Mouse (Mus musculus) liver, embryonic 12.5 days (tissue): ENCODE measurements around the gene Abhd17a. TPM values are rescaled to one million over a fixed set of nuclear protein-coding genes. Genes with fewer than 3 reads are reported as not detected.

ENCODE experiments used
- ATAC-seq: fragments of 200-750 bp; cut with Nextera tagmentation; 2 replicates; pipeline ENCODE4 v1.8.0; 2017; ENCODE audit warnings: moderate number of reproducible peaks, mild to moderate bottlenecking, moderate library complexity
- H3K27ac ChIP-seq: fragments of 300-500 bp; sonication (generic); 2 replicates; pipeline ENCODE4 v1.5.1; 2016; ENCODE audit warnings: mild to moderate bottlenecking
- H3K27me3 ChIP-seq: fragments of 300-500 bp; sonication (generic); replicated peaks from 2 replicates; pipeline ENCODE4 v1.6.1; 2016; ENCODE audit warnings: mild to moderate bottlenecking, moderate library complexity
- H3K36me3 ChIP-seq: fragments of 300-500 bp; sonication (generic); 2 replicates; pipeline ENCODE4 v1.6.1; 2016; ENCODE audit warnings: mild to moderate bottlenecking, moderate library complexity
- H3K4me1 ChIP-seq: fragments of 300-500 bp; sonication (generic); 2 replicates; pipeline ENCODE4 v1.6.1; 2016
- H3K4me2 ChIP-seq: fragments of 300-500 bp; sonication (generic); 2 replicates; pipeline ENCODE4 v1.6.1; 2016; ENCODE audit warnings: mild to moderate bottlenecking, moderate library complexity
- H3K4me3 ChIP-seq: fragments of 300-500 bp; sonication (generic); 2 replicates; pipeline ENCODE4 v1.5.1; 2016; ENCODE audit warnings: mild to moderate bottlenecking, moderate library complexity
- H3K9ac ChIP-seq: fragments of 300-500 bp; sonication (generic); 2 replicates; pipeline ENCODE4 v1.6.1; 2016; ENCODE audit warnings: mild to moderate bottlenecking, moderate library complexity
- H3K9me3 ChIP-seq: fragments of 300-500 bp; sonication (generic); replicated peaks from 2 replicates; pipeline ENCODE4 v1.6.1; 2016; ENCODE audit warnings: mild to moderate bottlenecking, moderate library complexity
- WGBS: fragments of 180-500 bp; shearing (Covaris S2); methylation state at CpG from one replicate; pipeline ENCODE4 v1.1.7; 2016; ENCODE audit not compliant: insufficient replicate concordance; 5-methylcytosine and 5-hydroxymethylcytosine counted together
- polyA plus RNA-seq: library from polyadenylated mRNA; unstranded; fragments of >200 nt; fragmentation: Nextera tagmentation; extraction: Ambion mirVana; gene quantifications from 2 replicates; pipeline ENCODE4 v1.2.1, GENCODE M21; 2016

The Abhd17a gene
- polyA plus RNA-seq, 1 experiment from 2014 or later = 86.4 TPM

DNA sequence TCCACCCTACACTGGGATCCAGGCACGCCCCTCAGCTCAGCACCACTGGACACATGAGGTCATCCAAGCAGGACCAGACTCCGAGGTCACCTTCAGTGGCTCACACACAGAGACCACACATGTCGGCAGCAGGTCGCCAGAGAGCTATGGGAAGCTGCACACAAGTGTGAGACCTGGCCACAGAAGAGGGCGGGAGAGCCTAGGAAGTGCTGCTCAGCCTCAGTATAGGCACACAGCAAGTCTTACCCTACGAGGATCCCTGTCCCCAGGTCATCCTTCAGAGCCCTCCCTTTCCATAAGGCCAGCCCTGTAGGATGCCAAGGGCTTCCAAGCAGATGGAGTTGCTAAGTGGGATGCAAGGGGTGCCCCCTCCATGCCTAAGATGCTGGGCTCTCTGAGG lies 36.1 kb downstream of the Abhd17a start:
- H3K4me1 ChIP-seq = peaks cover 76% of the 10 kb centered on the region

DNA sequence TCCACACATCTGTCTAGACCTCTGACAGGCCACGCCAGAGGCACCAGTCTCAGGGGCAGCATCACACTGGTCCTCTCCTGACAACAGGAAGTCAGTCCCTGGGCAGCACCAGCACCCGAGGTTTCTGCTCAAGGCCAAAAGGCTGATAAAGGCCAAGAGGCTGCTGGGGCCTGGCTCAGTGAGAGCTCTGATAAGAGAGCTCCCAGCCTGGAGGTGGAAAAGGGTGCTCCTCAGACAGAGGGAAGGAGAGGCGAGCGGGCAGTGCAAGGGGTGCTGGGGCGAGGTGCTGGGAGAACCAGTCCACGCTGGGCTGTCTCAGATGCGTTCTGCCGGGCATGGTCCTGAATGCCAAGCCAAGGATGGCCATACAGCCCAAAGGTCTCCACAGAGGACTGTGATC lies 36.6 kb downstream of the Abhd17a start:
- Histone ChIP-seq H3K9ac (peak overlapping the region; percentile 70), H3K4me1 (peaks cover 76% of the 10 kb centered on the region)

More for the DNA sequence above, 36.1 kb downstream of the Abhd17a start:
- Histone ChIP-seq H3K27me3 (no peaks in the 10 kb centered on the region), H3K9me3 (no peaks in the 10 kb centered on the region), H3K9ac (peak overlapping the region; percentile 70), H3K4me2 (peak overlapping the region; percentile 75), H3K27ac (peak overlapping the region; percentile 91), H3K4me3 (peak overlapping the region; percentile 31), H3K36me3 (peaks cover 45% of the 10 kb centered on the region)
- 55% methylated on average over 6 of the region's 6 CpGs for WGBS
- ATAC-seq = peak; percentile 53

DNA sequence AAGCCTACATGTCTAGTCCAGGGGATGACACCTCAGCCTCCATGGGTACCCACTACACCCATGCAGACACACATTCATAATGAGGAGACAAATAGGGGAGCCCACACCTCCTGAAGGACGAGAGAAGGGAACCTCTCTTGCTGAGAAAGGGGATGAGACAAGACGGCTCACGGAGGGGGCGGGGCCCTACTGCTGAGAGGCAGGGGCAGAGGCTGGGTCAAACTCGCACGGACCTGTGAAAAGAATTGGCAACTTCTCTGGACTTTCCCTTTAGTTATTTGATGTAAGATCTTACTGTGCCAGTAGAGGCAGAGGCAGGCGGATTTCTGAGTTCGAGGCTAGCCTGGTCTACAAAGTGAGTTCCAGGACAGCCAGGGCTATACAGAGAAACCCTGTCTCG lies 37.8 kb downstream of the Abhd17a start:
- H3K27ac ChIP-seq = peak overlapping the region; percentile 91
- H3K9ac ChIP-seq = peak overlapping the region; percentile 70
- peaks cover 51% of the 10 kb centered on the region for H3K36me3 ChIP-seq
- H3K4me1 ChIP-seq = peaks cover 76% of the 10 kb centered on the region
- H3K4me3 ChIP-seq = no peak overlapping the region
- no peaks in the 10 kb centered on the region for H3K9me3 ChIP-seq
- no peak for ATAC-seq
- 55% methylated on average over 9 of the region's 9 CpGs for WGBS
- H3K4me2 ChIP-seq = peak overlapping the region; percentile 75
- no peaks in the 10 kb centered on the region for H3K27me3 ChIP-seq

More for the DNA sequence above, 36.6 kb downstream of the Abhd17a start:
- no peaks in the 10 kb centered on the region for H3K27me3 ChIP-seq
- peak overlapping the region; percentile 31 for H3K4me3 ChIP-seq
- WGBS = 27% methylated on average over 8 of the region's 8 CpGs
- H3K27ac ChIP-seq = peak overlapping the region; percentile 91
- H3K36me3 ChIP-seq = peaks cover 45% of the 10 kb centered on the region
- H3K4me2 ChIP-seq = peak overlapping the region; percentile 75
- ATAC-seq = peak; percentile 93
- no peaks in the 10 kb centered on the region for H3K9me3 ChIP-seq

DNA sequence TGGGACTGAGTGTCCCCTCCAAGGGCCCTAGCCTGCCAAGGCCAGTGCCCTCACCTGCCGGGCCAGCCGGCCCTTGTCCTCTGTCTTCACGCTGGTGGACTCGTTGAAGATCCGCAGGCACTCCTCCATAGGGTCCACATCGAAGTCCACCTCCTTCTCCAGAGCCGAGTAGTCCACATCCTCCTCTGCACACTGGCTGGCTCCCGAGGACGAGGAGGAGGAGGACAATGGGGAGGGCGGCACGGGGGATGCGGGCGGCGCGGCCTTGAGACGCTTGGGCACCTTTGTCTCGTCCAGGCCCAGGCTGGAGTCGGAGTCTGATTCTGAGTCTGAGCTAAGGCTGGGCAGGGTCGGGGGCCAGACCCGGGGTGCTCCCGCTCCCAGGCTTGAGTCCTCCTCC lies 40.9 kb downstream of the Abhd17a start:
- Histone ChIP-seq H3K9ac (no peak overlapping the region), H3K4me2 (no peak overlapping the region), H3K36me3 (peaks cover 75% of the 10 kb centered on the region), H3K27me3 (no peaks in the 10 kb centered on the region), H3K27ac (no peak overlapping the region), H3K9me3 (no peaks in the 10 kb centered on the region), H3K4me3 (no peak overlapping the region), H3K4me1 (peaks cover 71% of the 10 kb centered on the region)
- ATAC-seq = no peak
- 92% methylated on average over 21 of the region's 21 CpGs for WGBS

DNA sequence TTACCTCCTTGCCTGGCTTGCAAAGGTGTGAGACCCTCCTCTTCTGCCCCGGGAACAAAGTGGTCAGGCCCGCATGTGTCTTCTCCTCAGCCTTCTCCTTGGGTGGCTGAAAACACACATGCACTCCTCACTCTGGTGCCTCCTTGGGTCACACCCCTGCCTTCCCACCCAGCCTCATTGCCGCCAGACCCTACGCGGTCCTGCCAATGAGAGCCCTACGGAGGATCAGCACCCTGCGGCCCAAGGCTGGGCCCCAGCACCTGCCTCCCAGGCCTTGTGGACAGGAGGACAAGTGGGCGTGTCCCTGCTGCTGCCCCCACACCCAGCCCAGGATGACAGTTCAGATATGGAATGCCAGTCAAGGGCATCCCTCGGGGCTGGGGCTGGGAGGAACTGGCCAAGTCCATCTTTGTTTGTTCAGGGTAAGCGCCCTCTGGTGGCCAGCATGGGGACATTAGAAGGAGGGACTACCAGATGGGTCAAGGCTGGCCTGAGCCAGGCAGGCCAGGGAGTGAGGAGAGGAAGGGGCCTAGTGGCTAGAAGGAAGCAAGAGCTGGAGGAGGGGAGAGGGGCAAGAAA lies 41.6 kb downstream of the Abhd17a start:
- H3K9ac ChIP-seq = 0 out of 2 replicates have a peak overlapping the region, but pooled peaks have one; percentile 19
- no peak overlapping the region for H3K4me2 ChIP-seq
- 0 out of 2 replicates have a peak, but pooled peaks have one; percentile 2 for ATAC-seq
- H3K9me3 ChIP-seq = no peaks in the 10 kb centered on the region
- peaks cover 63% of the 10 kb centered on the region for H3K4me1 ChIP-seq
- peak overlapping the region; percentile 81 for H3K27ac ChIP-seq
- no peaks in the 10 kb centered on the region for H3K27me3 ChIP-seq
- WGBS = 69% methylated on average over 10 of the region's 10 CpGs
- H3K36me3 ChIP-seq = peaks cover 83% of the 10 kb centered on the region
- no peak overlapping the region for H3K4me3 ChIP-seq

DNA sequence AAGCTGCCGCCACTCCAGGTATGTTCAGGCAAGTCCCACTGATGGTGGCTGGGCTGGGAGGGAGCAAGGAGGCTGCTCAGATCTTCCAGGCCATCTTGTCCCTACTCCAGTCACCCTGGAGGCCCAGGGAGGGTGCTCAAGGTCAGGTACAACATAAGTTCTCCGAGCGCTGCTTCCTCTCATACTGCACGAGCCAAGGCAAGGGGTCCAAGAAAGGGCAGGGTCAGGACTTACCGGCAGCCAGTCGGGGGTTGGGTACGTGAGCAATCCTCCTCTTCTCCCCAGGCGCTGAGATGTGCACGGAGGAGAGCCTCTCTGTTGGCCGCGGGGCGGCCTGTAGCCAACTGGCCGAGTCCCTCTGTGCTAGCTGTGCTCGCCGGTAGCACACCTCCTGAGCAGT lies 42.6 kb downstream of the Abhd17a start:
- Histone ChIP-seq H3K9me3 (no peaks in the 10 kb centered on the region), H3K4me1 (peaks cover 54% of the 10 kb centered on the region), H3K27me3 (no peaks in the 10 kb centered on the region), H3K4me3 (no peak overlapping the region), H3K27ac (peak overlapping the region; percentile 81), H3K36me3 (peaks cover 92% of the 10 kb centered on the region), H3K9ac (peak overlapping the region; percentile 59), H3K4me2 (peak overlapping the region; percentile 52)
- 88% methylated on average over 15 of the region's 15 CpGs for WGBS
- ATAC-seq = no peak

DNA sequence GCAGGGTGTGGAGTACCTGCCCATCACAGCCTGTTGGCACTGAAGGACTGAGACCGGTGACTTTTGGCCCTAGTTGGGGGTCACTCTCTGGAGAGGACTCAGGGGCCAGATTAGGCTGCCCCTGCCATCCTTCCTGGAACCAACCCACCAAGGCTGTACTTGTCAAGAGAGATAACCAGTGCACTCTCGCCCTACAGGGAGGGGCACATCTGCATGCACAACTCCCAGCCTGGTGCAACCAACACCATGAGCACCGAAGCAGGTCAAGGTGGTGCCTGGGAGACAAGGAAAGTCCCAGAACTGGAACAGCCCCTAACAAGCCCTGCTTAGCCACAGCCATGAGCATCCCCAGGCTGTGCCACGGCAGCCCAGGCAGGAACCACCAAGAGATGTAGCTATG lies 43.2 kb downstream of the Abhd17a start:
- peaks cover 96% of the 10 kb centered on the region for H3K36me3 ChIP-seq
- peak overlapping the region; percentile 81 for H3K27ac ChIP-seq
- H3K4me2 ChIP-seq = peak overlapping the region; percentile 52
- peak; percentile 83 for ATAC-seq
- peak overlapping the region; percentile 59 for H3K9ac ChIP-seq
- no peak overlapping the region for H3K4me3 ChIP-seq
- WGBS = 60% methylated on average over 4 of the region's 4 CpGs
- H3K9me3 ChIP-seq = no peaks in the 10 kb centered on the region
- H3K27me3 ChIP-seq = no peaks in the 10 kb centered on the region
- H3K4me1 ChIP-seq = peaks cover 48% of the 10 kb centered on the region

DNA sequence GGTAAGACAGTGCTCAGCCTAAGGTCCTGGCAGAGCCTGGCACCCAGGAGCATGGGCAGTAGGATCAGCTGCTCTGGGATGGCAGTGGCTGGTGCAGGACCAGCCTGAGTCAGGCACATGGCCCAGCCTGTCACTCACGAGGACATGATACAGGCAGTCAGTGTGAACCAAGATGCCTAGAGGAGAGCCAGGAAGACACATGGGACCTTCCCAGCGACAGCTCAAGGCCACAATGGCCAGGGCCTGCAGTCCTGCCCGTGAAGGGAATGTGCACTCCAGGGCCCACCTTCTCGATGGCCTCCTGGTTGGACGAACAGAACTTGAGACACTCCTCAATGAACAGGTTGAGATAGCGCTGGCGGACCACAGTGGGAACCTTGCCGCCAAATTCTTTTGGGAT lies 44.6 kb downstream of the Abhd17a start:
- no peak overlapping the region for H3K4me2 ChIP-seq
- no peaks in the 10 kb centered on the region for H3K9me3 ChIP-seq
- no peaks in the 10 kb centered on the region for H3K27me3 ChIP-seq
- H3K36me3 ChIP-seq = peaks cover 100% of the 10 kb centered on the region
- no peak overlapping the region for H3K9ac ChIP-seq
- peaks cover 48% of the 10 kb centered on the region for H3K4me1 ChIP-seq
- no peak for ATAC-seq
- H3K27ac ChIP-seq = 0 out of 2 replicates have a peak overlapping the region, but pooled peaks have one; percentile 42
- WGBS = 83% methylated on average over 8 of the region's 8 CpGs
- H3K4me3 ChIP-seq = no peak overlapping the region

DNA sequence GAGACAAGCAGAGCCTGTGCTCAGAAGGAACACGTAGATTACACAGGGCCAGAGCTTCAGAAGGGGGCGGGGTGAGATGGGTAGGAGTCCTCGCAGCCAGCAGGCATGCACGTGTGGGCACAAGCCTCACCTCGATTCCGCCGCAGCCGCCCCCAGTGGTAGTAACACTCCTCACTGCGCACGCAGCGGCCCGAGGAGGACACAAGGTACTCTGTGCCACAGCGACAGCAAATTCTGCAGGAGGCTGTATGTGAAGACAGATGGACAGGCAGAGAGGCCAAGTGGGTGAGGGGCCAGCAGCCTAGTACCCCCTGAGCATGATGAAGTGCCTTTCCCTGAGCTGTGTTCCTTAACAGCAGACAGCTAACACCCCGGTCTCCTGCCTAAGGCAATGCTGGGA lies 46.3 kb downstream of the Abhd17a start:
- peaks cover 55% of the 10 kb centered on the region for H3K4me1 ChIP-seq
- no peaks in the 10 kb centered on the region for H3K27me3 ChIP-seq
- no peaks in the 10 kb centered on the region for H3K9me3 ChIP-seq
- no peak for ATAC-seq
- peaks cover 84% of the 10 kb centered on the region for H3K36me3 ChIP-seq
- no peak overlapping the region for H3K4me2 ChIP-seq
- 90% methylated on average over 14 of the region's 14 CpGs for WGBS
- no peak overlapping the region for H3K27ac ChIP-seq
- H3K4me3 ChIP-seq = no peak overlapping the region
- no peak overlapping the region for H3K9ac ChIP-seq

DNA sequence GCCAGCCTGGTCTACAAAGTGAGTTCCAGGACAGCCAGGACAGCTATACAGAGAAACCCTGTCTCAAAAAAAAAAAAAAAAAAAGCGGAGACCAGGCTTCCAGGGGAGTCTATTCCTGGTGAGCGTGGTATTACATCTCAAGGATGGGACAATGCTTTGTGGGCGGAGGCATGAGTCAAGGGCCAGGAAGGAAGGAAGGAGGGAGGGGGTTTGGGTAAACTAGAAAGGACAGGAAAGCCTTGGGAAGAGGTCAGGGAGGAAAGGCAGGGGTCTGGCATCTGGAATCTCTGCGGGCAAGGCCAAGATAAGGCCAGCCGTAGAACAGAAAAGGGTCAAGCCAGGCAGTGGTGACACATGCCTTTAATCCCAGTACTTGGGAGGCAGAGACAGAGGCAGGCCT lies 50.6 kb downstream of the Abhd17a start:
- ATAC-seq = no peak; the same call in 1 of the 2 replicates
- WGBS = 11% methylated on average over 5 of the region's 5 CpGs
- H3K4me2 ChIP-seq = peak overlapping the region; percentile 85
- peak overlapping the region; percentile 68 for H3K27ac ChIP-seq
- 0 out of 2 replicates have a peak overlapping the region, but pooled peaks have one; percentile 45 for H3K9ac ChIP-seq
- no peaks in the 10 kb centered on the region for H3K9me3 ChIP-seq
- H3K4me1 ChIP-seq = peaks cover 60% of the 10 kb centered on the region
- peaks cover 26% of the 10 kb centered on the region for H3K27me3 ChIP-seq
- H3K36me3 ChIP-seq = peaks cover 40% of the 10 kb centered on the region
- H3K4me3 ChIP-seq = no peak overlapping the region

DNA sequence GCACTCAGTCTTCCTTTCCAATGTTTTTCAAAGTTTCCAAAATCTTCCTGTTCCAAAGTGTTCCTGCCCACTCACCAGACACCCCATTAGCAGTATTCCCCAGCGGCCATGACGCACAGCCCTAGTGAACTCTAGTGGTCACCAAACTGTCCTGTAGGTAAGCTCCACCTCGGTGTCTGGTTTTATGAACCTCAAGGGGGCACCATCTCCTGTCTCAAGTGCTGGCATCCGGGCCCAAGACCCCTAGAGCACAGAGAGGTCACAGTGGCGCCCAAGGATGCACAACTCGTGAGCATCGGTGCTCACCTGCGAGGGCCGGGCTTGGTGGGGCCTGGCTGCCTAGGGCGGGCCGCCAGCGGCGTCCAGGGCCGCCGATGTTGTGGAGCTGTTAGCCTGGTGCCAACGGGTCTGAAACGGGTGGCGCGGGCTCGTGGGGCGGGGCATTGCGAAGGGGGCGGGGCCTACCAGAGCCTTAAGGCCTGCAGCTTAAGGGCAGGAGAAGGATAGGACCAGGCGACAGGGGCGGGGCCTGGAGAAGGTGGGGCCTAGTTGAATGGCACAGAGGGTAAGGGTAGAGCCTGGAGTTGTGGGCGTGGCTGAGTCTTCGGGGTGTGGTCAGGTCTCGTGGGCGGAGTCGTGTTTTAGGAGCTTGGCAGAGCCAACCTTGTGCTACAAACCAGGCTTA lies 51.3 kb downstream of the Abhd17a start, which contains the start of gene Atp8b3:
Gene Atp8b3 (minus strand): TSS at position 415 of the 685 bp plus-strand sequence.
- H3K27ac ChIP-seq = peak within 1 kb of the TSS; percentile 80
- 2% methylated on average over 30 of the region's 30 CpGs for WGBS
- H3K4me2 ChIP-seq = peak within 1 kb of the TSS; percentile 85
- peaks cover 26% of the 10 kb centered on the region for H3K27me3 ChIP-seq
- peaks cover 66% of the 10 kb centered on the region for H3K4me1 ChIP-seq
- H3K9ac ChIP-seq = peak within 1 kb of the TSS; percentile 62
- no peaks in the 10 kb centered on the region for H3K9me3 ChIP-seq
- H3K36me3 ChIP-seq = peaks cover 34% of the 10 kb centered on the region
- peak within 1 kb of the TSS; percentile 52 for H3K4me3 ChIP-seq
- peak; percentile 93 for ATAC-seq

DNA sequence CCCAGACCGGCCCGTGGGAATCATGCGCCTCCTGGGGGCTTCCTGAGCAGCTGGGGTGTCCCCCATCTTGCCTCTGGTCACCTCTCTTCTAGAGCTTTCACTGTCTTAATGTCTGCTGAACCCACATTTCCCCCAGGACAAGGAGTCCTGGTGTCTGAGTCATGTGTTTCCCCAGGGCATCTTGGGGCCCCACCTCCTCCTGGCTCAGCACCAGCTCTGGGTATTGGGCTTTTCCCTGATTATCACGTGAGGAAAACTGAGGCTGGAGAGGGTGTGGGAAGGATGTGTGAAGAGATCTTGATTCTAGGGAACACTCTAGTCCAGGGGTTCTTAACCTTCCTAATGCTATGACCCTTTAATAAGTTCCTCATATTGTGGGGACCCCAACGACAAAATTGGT lies 52.0 kb downstream of the Abhd17a start:
- 0 out of 2 replicates have a peak overlapping the region, but pooled peaks have one; percentile 80 for H3K27ac ChIP-seq
- H3K9ac ChIP-seq = peak overlapping the region; percentile 62; the same call in 1 of the 2 replicates
- H3K36me3 ChIP-seq = peaks cover 27% of the 10 kb centered on the region
- H3K4me1 ChIP-seq = peaks cover 73% of the 10 kb centered on the region
- H3K4me3 ChIP-seq = no peak overlapping the region; the same call in 1 of the 2 replicates
- no peaks in the 10 kb centered on the region for H3K9me3 ChIP-seq
- peak overlapping the region; percentile 85 for H3K4me2 ChIP-seq
- no peak for ATAC-seq
- WGBS = 60% methylated on average over 5 of the region's 5 CpGs
- peaks cover 26% of the 10 kb centered on the region for H3K27me3 ChIP-seq
